Mouse (Mus musculus): ENCODE data around the gene Ctnna2.

Gene Ctnna2

DNA sequence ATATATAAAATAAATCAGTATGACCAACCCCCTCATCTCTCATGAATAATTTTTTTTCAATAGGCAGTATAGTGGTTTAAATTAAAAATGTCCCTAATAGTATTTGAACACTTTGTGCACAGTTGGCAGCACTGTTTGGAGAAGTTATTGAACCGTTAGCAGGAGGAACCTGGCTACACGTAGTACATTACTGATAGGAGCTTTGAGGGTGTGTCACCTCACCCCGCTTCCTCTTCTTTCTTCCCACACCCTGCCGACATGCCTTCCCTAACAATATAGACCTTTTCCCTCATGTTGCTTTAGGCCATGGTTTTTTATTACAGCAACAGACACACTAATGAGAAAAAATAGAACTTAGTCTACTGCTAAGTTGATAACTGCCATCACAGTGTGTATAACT, 1071.4 kb downstream of the Ctnna2 start:
- no peak for DNase-seq (ENCODE audit: low read depth, low spot score)

GRCm38 (mm10) chr6:76897156-76897555, 1082.3 kb downstream of the Ctnna2 start:
- no peak for DNase-seq (ENCODE audit: low read depth, low spot score)
